Mouse (Mus musculus) cerebellum, adult 9-10 months (tissue): ENCODE measurements around the gene Aanat.

Source experiments
- DNase-seq: peaks from one replicate; pipeline ENCODE4 v3.0.0; 2022

Aanat gene

DNA sequence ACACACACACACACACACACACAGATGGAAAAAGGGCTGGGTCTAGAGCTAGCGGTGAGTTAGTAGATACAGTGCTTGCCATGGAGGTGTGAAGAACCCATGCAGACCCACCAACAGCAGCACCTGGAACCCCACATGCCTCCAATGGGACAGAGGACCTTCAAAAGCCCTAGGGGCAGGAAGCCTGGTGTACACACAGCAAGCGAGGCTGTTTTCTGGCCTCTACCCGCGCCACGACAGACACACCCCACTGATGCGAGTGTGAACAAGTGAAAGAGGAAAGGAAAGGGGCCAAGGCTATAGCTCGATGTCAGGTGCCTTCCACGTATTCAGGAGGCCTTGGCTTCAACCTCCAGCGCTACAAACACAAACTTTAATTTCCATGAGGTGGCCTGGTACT, 25.7 kb downstream of the Aanat start:
- no peak for DNase-seq

DNA sequence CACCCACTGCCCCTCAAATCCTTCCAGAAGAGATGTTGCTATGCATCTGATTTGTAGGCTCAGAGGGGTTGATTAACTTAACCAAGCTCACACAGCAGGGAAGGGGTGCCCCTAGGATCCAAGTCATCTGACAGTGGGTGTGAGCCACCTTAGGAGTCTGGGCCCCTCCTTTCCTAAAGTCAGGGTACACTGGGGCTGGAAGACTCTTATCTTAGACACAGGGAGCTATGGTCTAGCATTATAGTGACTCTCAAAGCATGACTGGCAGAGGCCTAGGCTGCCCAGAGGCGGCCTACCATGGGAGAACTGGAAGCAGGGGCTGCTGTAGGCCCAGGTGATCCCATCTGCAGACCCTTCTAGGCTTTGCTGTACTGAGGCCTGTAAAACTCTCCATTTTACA, 26.3 kb downstream of the Aanat start:
- DNase-seq = no peak

GRCm38 (mm10) chr11:116613234-116613633, 27.0 kb downstream of the Aanat start:
- DNase-seq = no peak

- DNase-seq = no peak
Observed at GRCm38 (mm10) chr11:116615735-116616437, 29.7 kb downstream of the Aanat start.

- DNase-seq = no peak
Observed at GRCm38 (mm10) chr11:116616438-116617118, 30.3 kb downstream of the Aanat start.

- no peak for DNase-seq
Observed at GRCm38 (mm10) chr11:116617641-116618040, 31.4 kb downstream of the Aanat start.

- no peak for DNase-seq
Observed at GRCm38 (mm10) chr11:116618666-116619065, 32.4 kb downstream of the Aanat start.

DNA sequence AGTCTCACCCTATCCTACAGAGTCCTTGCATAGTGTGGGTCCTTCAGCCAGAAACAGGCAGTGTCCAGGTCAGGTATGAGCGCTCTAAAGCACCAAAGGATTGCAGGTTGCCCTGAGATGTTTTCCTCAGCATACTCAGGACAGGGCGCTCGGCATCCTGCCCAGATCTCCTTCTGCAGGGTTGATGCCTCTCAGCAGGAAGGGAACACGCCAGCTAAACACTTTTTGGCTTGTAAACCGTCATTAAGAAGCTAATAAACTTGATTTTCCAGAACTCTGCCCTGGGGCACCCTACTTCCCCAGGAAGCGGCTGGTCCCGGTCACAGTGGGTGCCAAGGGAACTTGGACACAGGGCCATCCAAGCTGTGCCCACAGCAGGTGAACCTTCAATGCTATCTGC, 32.9 kb downstream of the Aanat start:
- peak; percentile 73 for DNase-seq

DNA sequence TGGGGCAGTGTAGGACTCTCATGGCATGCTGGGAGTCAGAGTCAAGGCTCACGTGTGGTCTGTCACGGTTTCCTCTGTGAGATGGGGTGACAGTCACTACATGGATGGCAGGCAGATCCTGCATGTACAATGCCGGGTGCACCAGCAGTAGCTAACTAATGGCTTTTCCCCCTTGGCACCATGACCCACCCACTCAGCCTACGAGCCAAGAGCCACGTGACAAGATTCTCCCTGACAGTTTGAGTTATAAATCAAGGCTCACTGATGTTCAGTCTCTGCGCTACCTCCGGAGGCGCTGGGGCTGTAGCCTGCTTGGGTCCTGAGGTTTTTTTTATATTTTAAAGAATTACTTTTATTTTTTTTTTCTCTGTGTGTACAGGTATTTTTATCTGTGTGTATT, 33.3 kb downstream of the Aanat start:
- DNase-seq = no peak

- DNase-seq = no peak
Observed at GRCm38 (mm10) chr11:116620073-116620472, 33.8 kb downstream of the Aanat start.

- DNase-seq = no peak
Observed at GRCm38 (mm10) chr11:116620559-116621253, 34.5 kb downstream of the Aanat start.

GRCm38 (mm10) chr11:116621258-116621704, 35.0 kb downstream of the Aanat start:
- peak; percentile 86 for DNase-seq

- no peak for DNase-seq
Observed at GRCm38 (mm10) chr11:116623281-116624124, 37.3 kb downstream of the Aanat start.

DNA sequence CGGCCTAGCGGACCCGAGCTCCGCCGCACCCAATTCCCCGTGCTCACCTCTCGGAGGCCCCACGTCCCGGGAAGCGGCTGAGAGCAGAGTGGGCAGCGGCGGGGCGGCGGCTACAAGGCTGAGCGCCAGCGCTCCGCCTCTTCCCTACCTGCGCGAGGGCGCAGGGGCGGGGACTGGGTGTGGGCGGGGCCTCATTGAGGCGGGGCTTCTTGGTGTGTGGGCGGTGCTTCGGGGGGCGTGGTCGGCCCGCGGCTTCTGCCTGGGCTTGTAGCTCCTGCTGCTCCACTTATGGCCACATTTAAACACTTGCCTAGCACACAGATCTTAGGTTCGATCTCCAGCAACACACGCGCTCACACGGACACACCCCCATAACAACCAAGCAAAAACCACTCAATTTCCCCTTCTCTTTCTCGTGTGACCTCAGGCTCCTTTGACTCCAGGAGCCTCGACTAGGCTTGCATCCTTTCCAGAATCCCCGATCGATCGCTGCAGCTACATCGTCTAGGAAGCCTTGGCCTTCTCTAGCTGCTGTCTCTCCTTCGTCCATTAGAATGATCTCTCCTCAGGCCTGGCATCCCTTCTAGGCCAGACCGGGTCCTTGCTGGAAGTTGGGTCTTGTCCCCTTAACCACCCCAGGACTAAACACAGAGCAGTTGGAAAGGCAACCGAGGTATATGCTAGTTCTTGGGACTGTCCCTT, 38.0 kb downstream of the Aanat start:
- DNase-seq = no peak

- no peak for DNase-seq
Observed at GRCm38 (mm10) chr11:116625081-116626000, 39.1 kb downstream of the Aanat start.

GRCm38 (mm10) chr11:116626299-116627071, 40.3 kb downstream of the Aanat start, which contains the start of gene Rhbdf2:
Gene Rhbdf2, minus strand, starts transcription at chr11:116627019.
- no peak for DNase-seq

GRCm38 (mm10) chr11:116627072-116628020, 41.1 kb downstream of the Aanat start:
- no peak for DNase-seq

DNA sequence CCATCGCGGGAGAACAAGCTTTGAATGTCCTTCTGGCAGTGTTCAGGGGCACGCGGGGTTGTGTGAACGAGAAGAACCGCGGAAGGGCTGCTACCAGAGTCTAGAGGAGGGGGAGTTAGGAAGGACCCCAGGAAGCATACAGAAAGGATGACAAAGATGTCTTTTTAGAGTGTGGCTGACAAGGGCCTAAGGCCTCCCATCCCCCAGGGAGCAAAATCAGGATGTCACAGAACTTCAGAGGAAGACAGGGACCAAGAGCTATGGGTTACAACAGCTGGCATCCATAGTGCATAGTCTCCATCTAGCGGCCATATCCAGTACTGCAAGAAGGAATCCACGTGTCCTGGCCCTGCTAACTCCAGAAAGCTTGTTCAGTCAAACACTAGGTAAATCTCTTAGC, 42.5 kb downstream of the Aanat start:
- DNase-seq = peak; percentile 91

GRCm38 (mm10) chr11:116629472-116629871, 43.2 kb downstream of the Aanat start:
- DNase-seq = no peak
